Mouse (Mus musculus): Measurements from ENCODE around the gene Tacc2.

Gene Tacc2

DNA sequence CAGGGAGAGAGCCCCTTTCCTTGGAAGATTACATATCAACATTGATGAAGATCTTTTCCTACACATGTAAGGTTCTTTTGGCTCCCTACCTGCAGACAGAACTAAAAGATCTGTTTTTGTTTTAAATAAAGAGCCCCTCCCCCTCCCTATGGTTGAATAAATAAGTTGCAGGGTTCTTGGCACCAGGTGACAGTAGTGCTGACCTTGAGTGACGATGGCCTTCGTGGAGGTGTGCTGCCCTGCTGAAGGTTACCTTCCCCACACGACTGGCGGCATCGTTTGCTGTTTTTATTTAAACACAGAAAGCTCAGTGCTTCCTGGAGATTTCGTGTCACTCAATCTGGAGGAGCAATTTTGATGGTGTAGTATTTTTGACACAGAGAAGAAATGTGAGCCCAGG, 113.6 kb downstream of the Tacc2 start:
- DNase-seq (ENCODE audit: low spot score in 2 of 2) = no peak

DNA sequence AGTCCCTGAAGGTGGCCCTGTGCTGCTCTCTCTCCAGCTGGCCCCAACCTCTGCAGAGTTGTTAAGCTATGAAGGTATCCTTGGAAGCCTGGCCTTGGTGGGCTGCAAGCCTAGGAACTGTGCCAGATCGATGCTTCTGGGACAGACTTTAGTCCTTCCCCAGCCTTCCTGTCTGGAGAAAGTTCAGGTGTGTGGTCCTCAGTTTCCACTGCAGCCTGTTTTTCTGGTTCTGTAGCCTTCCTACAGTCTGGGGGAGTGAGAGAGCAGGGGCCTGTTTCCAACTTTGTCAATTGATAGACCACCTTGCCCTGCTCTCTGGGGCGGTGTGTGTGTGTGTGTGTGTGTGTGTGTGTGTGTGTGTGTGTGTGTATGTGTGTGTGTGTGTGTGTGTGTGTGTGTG, 114.7 kb downstream of the Tacc2 start:
- no peak for DNase-seq (ENCODE audit: low spot score in 2 of 2)

GRCm38 (mm10) chr7:130692392-130692942, 115.2 kb downstream of the Tacc2 start:
- peak in 1 of 2 experiments; percentile 81 for DNase-seq (ENCODE audit: low spot score in 2 of 2)

DNA sequence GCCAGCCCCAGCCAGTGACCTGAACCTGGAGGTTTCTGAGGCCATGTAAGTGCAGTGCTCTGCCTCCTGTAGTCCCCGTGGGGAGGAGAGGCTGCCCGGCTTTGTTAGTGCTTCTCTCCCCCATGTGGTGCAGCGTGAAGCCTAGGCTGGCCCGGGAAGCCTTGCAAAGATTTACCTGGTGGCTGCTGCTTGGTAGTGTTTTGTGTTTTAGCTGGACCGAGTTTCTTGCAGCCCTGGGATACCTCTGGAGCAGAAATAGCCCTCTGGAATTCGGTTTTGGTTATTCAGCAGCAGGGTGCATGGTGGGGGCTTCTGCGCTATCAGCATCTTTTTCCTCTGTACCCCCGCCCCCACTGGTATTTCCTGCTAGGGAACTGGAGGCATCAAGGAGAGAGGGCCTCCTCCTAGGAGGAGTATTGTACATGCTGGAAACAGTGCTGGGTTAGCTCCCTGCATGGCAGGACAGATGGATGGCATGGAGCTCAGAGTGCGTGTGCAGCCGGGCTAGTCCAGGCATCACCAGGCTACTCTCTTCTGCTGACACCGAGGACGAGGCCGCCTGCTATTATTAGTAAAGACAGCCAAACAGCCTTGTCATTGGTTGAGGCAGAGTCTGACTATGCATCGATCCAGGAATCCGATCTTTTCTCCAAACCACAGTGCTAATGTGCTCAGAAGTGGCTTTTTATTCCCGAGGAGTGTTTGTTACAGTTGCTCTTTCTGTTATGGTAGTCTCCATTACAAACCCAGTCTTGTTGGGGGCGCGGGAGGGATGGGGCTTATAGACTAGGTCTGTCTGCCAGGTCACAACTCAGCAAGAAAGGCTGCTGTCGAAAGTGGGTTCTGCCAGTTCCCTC, 115.9 kb downstream of the Tacc2 start:
- peak in 1 of 2 experiments; percentile 47 for DNase-seq (ENCODE audit: low spot score in 2 of 2)

- no peak for DNase-seq (ENCODE audit: low spot score in 2 of 2)
Observed at GRCm38 (mm10) chr7:130693800-130694193, 116.6 kb downstream of the Tacc2 start.

- DNase-seq (ENCODE audit: low spot score in 2 of 2) = no peak
Observed at GRCm38 (mm10) chr7:130695669-130696338, 118.6 kb downstream of the Tacc2 start.

- DNase-seq (ENCODE audit: low spot score in 2 of 2) = peak; percentile 14 to 36
Observed at GRCm38 (mm10) chr7:130696347-130697234, 119.4 kb downstream of the Tacc2 start.

DNA sequence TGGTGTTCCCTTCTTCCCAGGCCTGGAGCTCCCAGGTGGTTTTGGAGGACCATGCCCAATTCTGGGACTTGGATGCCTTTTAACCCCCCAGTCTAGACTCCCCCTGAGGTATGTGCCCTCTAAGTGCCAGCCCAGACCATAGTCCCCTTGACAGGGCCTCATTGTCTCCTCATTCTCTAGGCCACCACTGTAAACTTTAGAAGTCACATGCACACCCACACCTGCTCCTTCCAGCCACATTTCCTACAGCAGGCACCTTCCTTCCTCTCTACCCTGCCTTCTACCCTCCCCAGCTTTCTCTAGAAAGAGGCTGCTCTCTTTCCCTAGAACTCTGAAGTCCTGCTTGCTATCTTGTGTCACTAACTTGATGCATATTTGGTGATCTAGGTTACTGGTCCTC, 121.2 kb downstream of the Tacc2 start:
- DNase-seq (ENCODE audit: low spot score in 2 of 2) = no peak

- no peak for DNase-seq (ENCODE audit: low spot score in 2 of 2)
Observed at GRCm38 (mm10) chr7:130701336-130701735, 124.1 kb downstream of the Tacc2 start.

DNA sequence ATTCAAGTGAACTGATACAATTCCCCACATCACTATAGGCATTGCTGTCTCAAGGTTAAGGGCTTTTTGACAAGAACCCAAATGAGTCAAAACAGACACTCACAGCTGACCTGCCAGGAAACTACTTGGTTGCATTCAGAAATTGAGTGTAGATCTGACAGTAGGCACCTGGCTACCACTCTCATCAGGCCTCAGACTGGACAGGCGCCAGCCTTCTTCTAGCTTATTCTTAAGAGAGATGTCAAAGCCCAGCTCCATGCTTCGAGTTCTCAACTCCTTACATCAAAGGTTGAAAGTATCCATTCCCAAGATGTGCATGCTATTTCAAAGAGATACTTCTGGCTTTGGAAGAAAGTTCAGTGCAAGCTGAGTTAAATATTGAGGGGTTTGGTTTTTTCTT, 128.0 kb downstream of the Tacc2 start:
- no peak for DNase-seq (ENCODE audit: low spot score in 2 of 2)

- no peak for DNase-seq (ENCODE audit: low spot score in 2 of 2)
Observed at GRCm38 (mm10) chr7:130708940-130709339, 131.7 kb downstream of the Tacc2 start.

- DNase-seq (ENCODE audit: low spot score in 2 of 2) = no peak
Observed at GRCm38 (mm10) chr7:130709372-130710274, 132.4 kb downstream of the Tacc2 start.

DNA sequence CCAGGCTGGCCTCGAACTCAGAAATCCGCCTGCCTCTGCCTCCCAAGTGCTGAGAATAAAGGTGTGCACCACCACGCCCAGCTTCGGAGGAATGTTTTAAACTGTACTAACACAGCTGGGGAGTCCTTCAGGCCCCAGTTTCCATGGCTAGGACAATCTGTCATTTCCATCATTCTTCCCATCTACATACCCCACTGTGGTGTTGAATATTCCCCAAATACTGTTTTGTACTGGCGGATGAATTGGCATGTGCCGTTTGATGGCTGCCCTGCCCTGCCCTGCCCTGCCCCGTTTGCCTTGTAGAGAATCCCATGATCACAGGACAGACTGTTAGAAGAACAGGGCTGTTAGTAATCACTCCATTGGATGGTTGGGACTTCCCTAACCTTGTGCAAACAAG, 134.6 kb downstream of the Tacc2 start:
- DNase-seq (ENCODE audit: low spot score in 2 of 2) = no peak

GRCm38 (mm10) chr7:130713319-130713718, 136.1 kb downstream of the Tacc2 start:
- no peak for DNase-seq (ENCODE audit: low spot score in 2 of 2)

GRCm38 (mm10) chr7:130715467-130715866, 138.2 kb downstream of the Tacc2 start:
- no peak for DNase-seq (ENCODE audit: low spot score in 2 of 2)

- no peak for DNase-seq (ENCODE audit: low spot score in 2 of 2)
Observed at GRCm38 (mm10) chr7:130716341-130716740, 139.1 kb downstream of the Tacc2 start.

GRCm38 (mm10) chr7:130716989-130717388, 139.8 kb downstream of the Tacc2 start:
- no peak for DNase-seq (ENCODE audit: low spot score in 2 of 2)

- DNase-seq (ENCODE audit: low spot score in 2 of 2) = no peak
Observed at GRCm38 (mm10) chr7:130719931-130720598, 142.8 kb downstream of the Tacc2 start.

GRCm38 (mm10) chr7:130720646-130721335, 143.6 kb downstream of the Tacc2 start:
- DNase-seq (ENCODE audit: low spot score in 2 of 2) = no peak

GRCm38 (mm10) chr7:130726185-130726584, 148.9 kb downstream of the Tacc2 start:
- peak in 1 of 2 experiments; percentile 17 for DNase-seq (ENCODE audit: low spot score in 2 of 2)

Data from left cerebral cortex, adult 9 months (tissue).